Mouse (Mus musculus): ENCODE results near the gene Olah. TPM values are rescaled to one million over a fixed set of nuclear protein-coding genes. Genes with fewer than 3 reads are reported as not detected.

The Olah gene
- polyA plus RNA-seq, 1 experiment, result not detected

- no peak overlapping the region for H3K4me3 ChIP-seq (replicated peaks)
Observed at GRCm38 (mm10) chr2:3420157-3420556, 23.1 kb upstream of the Olah start.

GRCm38 (mm10) chr2:3418883-3419431 is 21.9 kb upstream of the Olah start:
- H3K36me3 ChIP-seq (ENCODE audit: control insufficient read depth), result no peaks in the 10 kb centered on the region
- H3K27me3 ChIP-seq (ENCODE audit: control insufficient read depth), result peaks cover 34% of the 10 kb centered on the region
- H3K4me3 ChIP-seq (replicated peaks), result peak overlapping the region; percentile 61
- peaks cover 21% of the 10 kb centered on the region for H3K4me1 ChIP-seq (ENCODE audit: control insufficient read depth)
- no peak for TF ChIP-seq TAL1 (IDR thresholded peaks at IDR 0.05; ENCODE audit: low read length)
- TF ChIP-seq GATA1 (IDR thresholded peaks at IDR 0.05; ENCODE audit: low read length), result no peak
- H3K9me3 ChIP-seq (ENCODE audit: control insufficient read depth, low read length), result no peaks in the 10 kb centered on the region

More at GRCm38 (mm10) chr2:3420157-3420556, 23.1 kb upstream of the Olah start:
- Histone ChIP-seq H3K36me3 (ENCODE audit: control insufficient read depth) (no peaks in the 10 kb centered on the region), H3K27me3 (ENCODE audit: control insufficient read depth) (peaks cover 34% of the 10 kb centered on the region), H3K9me3 (ENCODE audit: control insufficient read depth, low read length) (no peaks in the 10 kb centered on the region), H3K4me1 (ENCODE audit: control insufficient read depth) (peaks cover 29% of the 10 kb centered on the region)
- TF ChIP-seq TAL1 (IDR thresholded peaks at IDR 0.05; ENCODE audit: low read length) (no peak), GATA1 (IDR thresholded peaks at IDR 0.05; ENCODE audit: low read length) (no peak)

- H3K4me1 ChIP-seq (ENCODE audit: control insufficient read depth), result peaks cover 13% of the 10 kb centered on the region
- H3K9me3 ChIP-seq (ENCODE audit: control insufficient read depth, low read length), result no peaks in the 10 kb centered on the region
- H3K36me3 ChIP-seq (ENCODE audit: control insufficient read depth), result no peaks in the 10 kb centered on the region
- H3K4me3 ChIP-seq (replicated peaks), result no peak overlapping the region
- no peak for TF ChIP-seq GATA1 (IDR thresholded peaks at IDR 0.05; ENCODE audit: low read length)
- TF ChIP-seq TAL1 (IDR thresholded peaks at IDR 0.05; ENCODE audit: low read length), result no peak
- peaks cover 34% of the 10 kb centered on the region for H3K27me3 ChIP-seq (ENCODE audit: control insufficient read depth)
Observed at GRCm38 (mm10) chr2:3415676-3416075, 18.7 kb upstream of the Olah start.

- Histone ChIP-seq H3K27me3 (ENCODE audit: control insufficient read depth) (peaks cover 34% of the 10 kb centered on the region), H3K36me3 (ENCODE audit: control insufficient read depth) (no peaks in the 10 kb centered on the region), H3K4me1 (ENCODE audit: control insufficient read depth) (peaks cover 10% of the 10 kb centered on the region), H3K9me3 (ENCODE audit: control insufficient read depth, low read length) (no peaks in the 10 kb centered on the region), H3K4me3 (replicated peaks) (no peak overlapping the region)
- TF ChIP-seq TAL1 (IDR thresholded peaks at IDR 0.05; ENCODE audit: low read length) (no peak), GATA1 (IDR thresholded peaks at IDR 0.05; ENCODE audit: low read length) (no peak)
Observed at GRCm38 (mm10) chr2:3414241-3414640, 17.2 kb upstream of the Olah start.

- H3K9me3 ChIP-seq (ENCODE audit: control insufficient read depth, low read length), result no peaks in the 10 kb centered on the region
- no peak overlapping the region for H3K4me3 ChIP-seq (replicated peaks)
- no peak for TF ChIP-seq GATA1 (IDR thresholded peaks at IDR 0.05; ENCODE audit: low read length)
- no peak for TF ChIP-seq TAL1 (IDR thresholded peaks at IDR 0.05; ENCODE audit: low read length)
- no peaks in the 10 kb centered on the region for H3K36me3 ChIP-seq (ENCODE audit: control insufficient read depth)
- H3K27me3 ChIP-seq (ENCODE audit: control insufficient read depth), result no peaks in the 10 kb centered on the region
- H3K4me1 ChIP-seq (ENCODE audit: control insufficient read depth), result no peaks in the 10 kb centered on the region
Observed at GRCm38 (mm10) chr2:3407756-3408155, 10.7 kb upstream of the Olah start.

- H3K27me3 ChIP-seq (ENCODE audit: control insufficient read depth), result no peaks in the 10 kb centered on the region
- no peaks in the 10 kb centered on the region for H3K4me1 ChIP-seq (ENCODE audit: control insufficient read depth)
- H3K9me3 ChIP-seq (ENCODE audit: control insufficient read depth, low read length), result no peaks in the 10 kb centered on the region
- no peak overlapping the region for H3K4me3 ChIP-seq (replicated peaks)
- no peaks in the 10 kb centered on the region for H3K36me3 ChIP-seq (ENCODE audit: control insufficient read depth)
- TF ChIP-seq GATA1 (IDR thresholded peaks at IDR 0.05; ENCODE audit: low read length) (no peak), TAL1 (IDR thresholded peaks at IDR 0.05; ENCODE audit: low read length) (no peak)
Observed at GRCm38 (mm10) chr2:3405981-3406380, 9.0 kb upstream of the Olah start.

- Histone ChIP-seq H3K9me3 (ENCODE audit: control insufficient read depth, low read length) (no peaks in the 10 kb centered on the region), H3K36me3 (ENCODE audit: control insufficient read depth) (no peaks in the 10 kb centered on the region), H3K27me3 (ENCODE audit: control insufficient read depth) (no peaks in the 10 kb centered on the region), H3K4me1 (ENCODE audit: control insufficient read depth) (no peaks in the 10 kb centered on the region), H3K4me3 (replicated peaks) (no peak overlapping the region)
- TF ChIP-seq GATA1 (IDR thresholded peaks at IDR 0.05; ENCODE audit: low read length) (no peak), TAL1 (IDR thresholded peaks at IDR 0.05; ENCODE audit: low read length) (no peak)
Observed at GRCm38 (mm10) chr2:3391945-3392344, 5.1 kb downstream of the Olah start.

- Histone ChIP-seq H3K4me3 (replicated peaks) (no peak overlapping the region), H3K36me3 (ENCODE audit: control insufficient read depth) (no peaks in the 10 kb centered on the region), H3K9me3 (ENCODE audit: control insufficient read depth, low read length) (no peaks in the 10 kb centered on the region), H3K27me3 (ENCODE audit: control insufficient read depth) (no peaks in the 10 kb centered on the region), H3K4me1 (ENCODE audit: control insufficient read depth) (no peaks in the 10 kb centered on the region)
- TF ChIP-seq GATA1 (IDR thresholded peaks at IDR 0.05; ENCODE audit: low read length), result no peak
- no peak for TF ChIP-seq TAL1 (IDR thresholded peaks at IDR 0.05; ENCODE audit: low read length)
Observed at GRCm38 (mm10) chr2:3387105-3387860, 9.7 kb downstream of the Olah start.

GRCm38 (mm10) chr2:3365127-3365526 is 31.9 kb downstream of the Olah start:
- Histone ChIP-seq H3K9me3 (ENCODE audit: control insufficient read depth, low read length) (no peaks in the 10 kb centered on the region), H3K4me1 (ENCODE audit: control insufficient read depth) (no peaks in the 10 kb centered on the region), H3K4me3 (replicated peaks) (no peak overlapping the region), H3K36me3 (ENCODE audit: control insufficient read depth) (no peaks in the 10 kb centered on the region), H3K27me3 (ENCODE audit: control insufficient read depth) (no peaks in the 10 kb centered on the region)
- TF ChIP-seq TAL1 (IDR thresholded peaks at IDR 0.05; ENCODE audit: low read length), result no peak
- TF ChIP-seq GATA1 (IDR thresholded peaks at IDR 0.05; ENCODE audit: low read length), result no peak
